Mouse (Mus musculus): ENCODE results near the gene Gm13695.

DNA sequence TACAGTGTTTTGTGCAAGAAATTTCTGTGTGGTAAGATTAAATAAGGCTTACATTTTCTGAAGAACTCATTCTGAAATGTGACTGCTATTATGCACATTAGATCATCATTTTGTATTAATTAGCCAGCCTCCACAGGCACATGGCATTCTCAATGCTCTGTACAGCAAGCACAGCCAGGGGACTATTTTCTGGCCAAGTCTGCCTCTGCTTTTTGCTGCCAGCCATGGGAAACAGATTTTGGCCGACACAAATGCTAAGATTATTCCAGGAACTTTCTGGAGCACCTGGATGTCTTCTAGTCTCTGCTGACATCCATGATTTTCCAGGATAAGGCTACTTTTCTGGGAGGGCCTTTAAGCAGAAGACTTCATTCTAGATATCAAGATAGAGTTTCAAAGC lies 41.8 kb downstream of the Gm13695 start:
- no peak for TF ChIP-seq CTCF (IDR thresholded peaks at IDR 0.05; ENCODE audit: insufficient read depth, low read depth, low read length)
- TF ChIP-seq POLR2A (IDR thresholded peaks at IDR 0.05; ENCODE audit: insufficient read depth, low read depth, low read length): no peak

Data from olfactory bulb, adult 2 months (tissue).